Mouse (Mus musculus) embryonic fibroblast, embryonic 13.5 days (primary cell): ENCODE data around the gene Slc16a9. TPM values are rescaled to one million over a fixed set of nuclear protein-coding genes. Genes with fewer than 3 reads are reported as not detected.

ENCODE experiments used
- H3K27ac ChIP-seq: 2 replicates; pipeline ENCODE4 v1.5.1; 2012; ENCODE audit warnings: low read length, control low read depth, inconsistent platforms; ENCODE audit not compliant: insufficient read depth
- H3K4me1 ChIP-seq: 2 replicates; pipeline ENCODE4 v1.6.1; 2011; ENCODE audit warnings: low read length; ENCODE audit not compliant: control insufficient read depth, insufficient read depth
- H3K4me3 ChIP-seq: 2 replicates; pipeline ENCODE4 v1.5.1; 2011; ENCODE audit warnings: mild to moderate bottlenecking, control low read depth, low read length; ENCODE audit not compliant: insufficient read depth
- CTCF ChIP-seq: IDR thresholded peaks from 2 replicates; pipeline ENCODE4 v1.5.1; 2011; ENCODE audit warnings: mild to moderate bottlenecking, control low read depth, low read length, moderate library complexity, borderline replicate concordance; ENCODE audit not compliant: insufficient read depth
- POLR2A ChIP-seq: IDR thresholded peaks from 2 replicates; pipeline ENCODE4 v1.6.1; 2011; ENCODE audit warnings: low read depth, mild to moderate bottlenecking, control low read depth, low read length, moderate library complexity
- polyA plus RNA-seq: library from polyadenylated mRNA; stranded (reverse); fragments of >200 nt; gene quantifications from 2 replicates; pipeline ENCODE4 v1.2.4, GENCODE M21; 2011; ENCODE audit warnings: low read depth; ENCODE audit not compliant: missing spikeins, insufficient read length

The Slc16a9 gene
- 1.0 and 2.0 TPM in 2 replicates for polyA plus RNA-seq

DNA sequence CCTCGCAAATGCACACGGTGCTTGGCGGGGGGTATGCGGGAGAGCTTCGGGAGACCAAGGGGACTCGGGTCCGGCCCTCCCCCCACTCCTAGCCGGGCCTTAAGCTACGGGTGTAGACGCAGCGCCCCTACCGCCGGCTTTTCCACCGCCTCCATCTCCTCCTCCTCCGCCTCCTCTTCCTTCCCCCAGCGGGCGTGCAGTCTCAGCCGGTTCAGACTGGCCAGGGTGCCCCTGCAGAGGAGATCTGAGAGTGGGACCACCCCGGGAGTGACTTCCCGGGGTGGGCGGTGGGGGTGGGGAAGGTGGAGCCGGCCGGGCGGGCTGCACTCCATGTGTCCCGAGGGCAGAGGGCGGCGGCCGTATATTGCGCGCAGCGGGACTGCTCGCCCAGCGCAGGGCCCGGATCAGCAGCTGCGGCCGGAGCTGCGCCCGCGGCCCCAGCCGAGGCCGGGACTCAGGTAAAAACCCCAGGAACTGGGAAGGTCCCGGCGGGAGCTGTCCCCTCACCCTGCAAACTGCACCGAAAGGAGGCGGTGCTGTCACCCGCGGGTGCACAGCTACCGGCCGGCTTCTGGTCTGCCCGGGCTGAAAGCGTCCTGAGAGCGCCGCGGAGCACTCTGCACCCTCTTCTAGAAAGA lies at the start of gene Slc16a9:
TSS of gene Slc16a9 (plus strand) at position 180 of the 638 bp plus-strand sequence.
- Histone ChIP-seq H3K27ac (no peak within 1 kb of the TSS), H3K4me1 (no peaks in the 10 kb centered on the region), H3K4me3 (peak within 1 kb of the TSS; percentile 34)
- TF ChIP-seq POLR2A = no peak
- peak; percentile 24; the same call in 1 of the 2 replicates for TF ChIP-seq CTCF

DNA sequence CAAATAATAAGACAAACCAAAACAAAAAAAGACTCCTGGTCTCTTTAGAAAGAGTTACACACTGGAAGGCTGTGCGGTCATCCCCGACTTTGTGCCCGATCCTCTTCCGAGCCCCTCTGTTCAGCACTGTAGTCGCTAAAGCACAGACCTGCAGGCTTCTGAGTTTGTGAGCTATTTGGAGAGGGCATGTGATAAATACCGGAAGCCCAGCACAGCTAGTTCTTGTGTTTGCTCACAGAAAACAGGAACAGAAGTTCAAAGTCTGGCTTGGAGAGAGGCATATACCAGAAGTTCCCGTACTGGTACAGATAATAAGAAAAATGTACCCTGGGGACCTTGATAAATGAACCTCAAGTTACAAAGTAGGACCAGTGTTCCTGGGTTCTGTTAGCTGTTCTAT lies 49.6 kb upstream of the Slc16a9 start:
- H3K4me1 ChIP-seq = no peaks in the 10 kb centered on the region
- TF ChIP-seq POLR2A (no peak), CTCF (no peak)
- H3K27ac ChIP-seq = no peak overlapping the region
- no peak overlapping the region for H3K4me3 ChIP-seq

DNA sequence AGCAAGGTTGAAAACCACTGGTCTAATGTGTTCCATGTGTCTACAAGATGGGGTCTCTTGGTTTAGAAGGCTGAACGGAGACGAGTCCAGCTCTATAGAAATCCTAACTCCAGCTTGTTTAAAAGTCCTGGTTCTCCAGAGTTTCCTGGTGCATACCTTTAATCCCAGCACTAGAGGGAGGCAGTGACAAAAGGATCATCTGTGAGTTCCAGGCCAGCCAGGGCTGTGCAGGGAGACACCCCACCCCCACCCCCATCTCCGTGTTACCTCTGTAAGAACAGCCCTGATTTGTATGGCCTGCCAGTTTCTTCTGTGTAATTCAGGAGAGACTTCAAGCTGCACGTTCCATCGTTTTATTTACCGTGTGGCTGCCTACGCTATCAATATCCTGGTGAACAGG lies 49.1 kb upstream of the Slc16a9 start:
- Histone ChIP-seq H3K27ac (no peak overlapping the region), H3K4me1 (no peaks in the 10 kb centered on the region), H3K4me3 (no peak overlapping the region)
- TF ChIP-seq POLR2A (no peak), CTCF (peak; percentile 40; the same call in 1 of the 2 replicates)

DNA sequence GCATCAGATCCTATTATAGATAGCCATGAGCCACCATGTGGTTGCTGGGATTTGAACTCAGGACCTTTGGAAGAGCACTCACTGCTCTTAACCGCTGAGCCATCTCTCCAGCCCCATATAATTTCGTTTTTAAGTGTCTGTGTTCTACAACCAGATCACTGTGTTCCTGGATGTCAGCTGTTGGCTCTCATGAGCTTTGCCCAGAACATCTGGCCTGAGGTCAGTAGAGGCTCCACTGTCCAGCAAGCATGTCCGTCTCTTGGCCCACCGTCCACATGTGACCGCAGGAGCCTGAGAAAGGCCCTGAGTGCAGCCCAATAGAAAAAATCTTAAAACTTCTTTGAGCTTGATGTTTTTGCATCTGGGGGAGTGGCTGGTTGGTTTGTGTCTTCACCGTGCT lies 48.2 kb upstream of the Slc16a9 start:
- TF ChIP-seq CTCF (no peak), POLR2A (no peak)
- Histone ChIP-seq H3K4me1 (no peaks in the 10 kb centered on the region), H3K4me3 (no peak overlapping the region), H3K27ac (no peak overlapping the region)

DNA sequence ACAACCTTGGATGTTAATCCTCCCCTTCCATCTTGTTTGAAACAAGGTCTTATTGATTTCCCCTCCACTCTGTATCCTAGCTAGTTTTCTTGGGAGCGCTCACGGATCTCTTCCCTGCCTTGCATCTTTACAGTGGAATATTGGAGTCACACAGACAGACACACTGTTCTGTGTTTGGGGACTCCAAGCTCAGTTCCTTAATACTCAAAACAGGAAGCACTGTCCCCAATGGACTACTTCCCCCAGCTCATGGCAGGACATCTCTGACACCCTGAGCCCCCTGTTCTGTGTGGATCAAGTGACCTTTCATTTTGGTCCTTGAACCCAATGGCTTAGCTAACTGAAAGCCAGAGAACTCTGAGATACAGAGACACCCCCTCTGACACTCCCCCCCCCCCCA lies 47.3 kb upstream of the Slc16a9 start:
- TF ChIP-seq POLR2A = no peak
- no peak for TF ChIP-seq CTCF
- no peak overlapping the region for H3K27ac ChIP-seq
- no peaks in the 10 kb centered on the region for H3K4me1 ChIP-seq

DNA sequence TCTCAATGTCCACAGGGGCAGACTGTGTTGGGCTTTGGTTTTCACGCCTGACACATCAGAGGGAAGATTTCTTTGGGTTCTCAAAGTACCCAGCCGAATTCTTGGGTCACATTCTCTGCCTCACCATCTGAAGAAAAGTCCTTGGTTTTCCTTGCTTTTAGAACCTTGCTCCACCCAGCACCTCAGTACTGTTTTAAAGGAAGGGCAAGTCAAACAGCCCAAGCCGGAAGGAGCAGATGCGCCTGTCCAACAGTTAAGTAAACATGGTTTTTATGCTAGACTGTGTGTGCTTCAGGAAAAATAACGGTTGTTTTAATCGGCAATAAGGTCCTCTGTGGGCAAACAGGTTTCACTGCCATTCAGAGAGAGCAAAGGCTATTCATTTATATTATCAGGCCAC lies 46.9 kb upstream of the Slc16a9 start:
- TF ChIP-seq POLR2A (no peak), CTCF (no peak)
- no peak overlapping the region for H3K4me3 ChIP-seq

More for the DNA sequence above, 47.3 kb upstream of the Slc16a9 start:
- H3K4me3 ChIP-seq = no peak overlapping the region

DNA sequence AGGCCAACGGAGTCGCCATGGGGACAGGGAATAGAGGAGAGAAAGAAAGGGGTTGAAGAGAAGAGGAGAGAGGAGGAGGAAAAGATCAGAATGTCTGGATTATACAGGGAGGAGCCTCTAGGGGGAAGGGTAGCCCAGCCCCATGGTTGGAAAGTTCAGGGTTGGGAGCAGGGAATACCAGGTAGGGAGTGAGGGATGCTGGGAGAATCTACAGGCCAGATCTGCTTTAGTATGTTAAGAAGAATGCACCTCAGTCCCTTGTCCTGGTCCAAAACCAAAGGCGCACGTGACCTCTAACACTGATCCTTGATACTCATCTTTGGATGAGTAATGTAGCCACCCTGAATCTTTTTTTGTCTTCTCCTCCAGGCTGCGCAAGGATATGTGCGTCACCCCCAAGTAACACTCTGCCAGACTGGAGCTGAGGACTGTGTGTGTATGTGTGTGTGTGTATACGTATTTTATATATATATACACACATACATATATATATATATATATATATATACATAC lies 45.9 kb upstream of the Slc16a9 start:
- TF ChIP-seq POLR2A (no peak), CTCF (no peak)
- no peak overlapping the region for H3K27ac ChIP-seq
- no peak overlapping the region for H3K4me3 ChIP-seq
- no peaks in the 10 kb centered on the region for H3K4me1 ChIP-seq

More for the DNA sequence above, 46.9 kb upstream of the Slc16a9 start:
- Histone ChIP-seq H3K4me1 (no peaks in the 10 kb centered on the region), H3K27ac (no peak overlapping the region)

DNA sequence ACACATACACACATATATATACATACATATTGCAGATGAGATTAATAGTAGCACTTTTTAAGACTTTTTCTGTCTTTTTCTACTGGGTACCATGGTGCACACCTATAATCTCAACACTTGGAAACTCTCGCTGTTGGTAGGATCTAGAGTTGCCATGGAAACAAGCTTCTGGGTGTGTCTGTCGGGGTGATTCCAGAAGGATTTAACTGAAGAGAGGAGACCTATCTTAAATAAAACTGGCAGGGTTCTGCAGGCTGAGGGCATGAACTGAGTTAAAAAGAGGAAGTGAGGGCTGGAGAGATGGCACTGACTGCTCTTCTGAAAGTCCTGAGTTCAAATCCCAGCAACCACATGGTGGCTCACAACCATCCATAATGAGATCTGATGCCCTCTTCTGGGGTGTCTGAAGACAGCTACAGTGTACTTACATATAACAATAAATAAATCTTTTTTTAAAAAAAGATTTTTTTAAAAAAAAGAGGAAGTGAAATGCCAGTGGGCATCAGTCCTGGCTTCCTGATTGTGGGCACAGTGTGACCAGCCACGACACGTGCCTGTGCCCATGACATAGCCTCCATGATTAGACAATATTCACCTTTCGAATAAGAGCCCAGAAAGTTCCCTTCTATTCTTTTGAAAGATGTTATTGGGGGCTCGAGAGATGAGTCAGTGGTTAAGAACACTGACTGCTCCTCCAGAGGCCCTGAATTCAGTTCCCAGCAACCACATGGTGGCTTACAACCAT lies 45.3 kb upstream of the Slc16a9 start:
- TF ChIP-seq POLR2A (no peak), CTCF (no peak)
- Histone ChIP-seq H3K27ac (no peak overlapping the region), H3K4me3 (no peak overlapping the region), H3K4me1 (no peaks in the 10 kb centered on the region)

DNA sequence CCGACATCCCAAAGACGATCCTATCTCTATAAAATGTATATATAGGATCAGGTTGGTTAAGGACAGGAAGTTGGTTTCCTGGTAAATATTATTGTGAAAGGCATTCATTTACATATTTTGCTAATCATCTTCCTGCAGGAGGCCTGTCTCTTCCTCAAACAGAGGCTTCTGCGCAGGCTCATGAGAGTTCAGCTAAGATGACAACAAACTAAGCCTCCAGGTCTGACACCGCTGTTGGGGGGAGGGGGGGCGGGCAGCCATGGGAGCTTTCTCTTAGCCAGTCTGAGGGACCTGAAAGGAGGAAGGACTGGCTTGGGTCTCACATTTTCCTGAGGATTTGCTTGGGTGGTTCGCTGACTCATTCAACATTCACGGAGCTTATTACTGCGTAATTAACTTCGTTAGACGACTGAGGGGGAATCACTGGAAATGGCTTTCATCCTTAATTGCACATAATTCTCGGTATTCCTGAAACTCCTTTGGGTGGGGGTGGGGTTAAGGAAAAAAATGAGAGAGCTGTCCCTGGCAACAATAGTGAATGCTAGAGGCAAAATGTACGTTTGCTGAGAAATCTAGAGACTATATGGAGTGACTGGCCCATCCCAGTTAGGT lies 43.9 kb upstream of the Slc16a9 start:
- Histone ChIP-seq H3K4me1 (no peaks in the 10 kb centered on the region), H3K4me3 (no peak overlapping the region), H3K27ac (no peak overlapping the region)
- TF ChIP-seq POLR2A (no peak), CTCF (no peak)
